Mouse (Mus musculus): Measurements from ENCODE around the gene Madcam1. TPM values are rescaled to one million over a fixed set of nuclear protein-coding genes. Genes with fewer than 3 reads are reported as not detected.

Madcam1 gene
- total and polyA plus RNA-seq, 3 experiments = 61.9 to 171 (median 110) TPM

DNA sequence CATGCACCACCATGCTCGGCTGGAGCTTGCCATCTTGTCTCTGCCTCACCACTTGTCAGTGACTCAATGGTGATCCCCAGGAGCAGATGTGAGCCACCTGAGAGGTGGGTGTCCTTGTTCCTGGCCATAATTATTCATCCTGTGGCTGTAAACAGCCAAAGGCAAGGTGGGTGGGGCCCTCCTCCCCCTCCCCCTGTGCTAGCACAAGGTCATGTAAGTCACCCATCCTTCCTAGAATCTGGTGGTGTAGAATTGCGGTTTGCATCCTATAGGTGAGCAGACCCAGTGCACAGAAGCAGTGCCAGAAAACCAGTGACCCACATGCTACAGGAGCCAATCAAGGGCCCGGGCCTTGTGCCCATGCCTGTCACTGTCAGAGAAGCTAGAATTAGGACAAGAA is 8.7 kb downstream of the Madcam1 start:
- Histone ChIP-seq H3K36me3 (replicated peaks in 1 of 2; ENCODE audit: control insufficient read depth in 1 of 2, insufficient read depth in 1 of 2, low read length in 1 of 2) (peaks cover 12 to 44% of the 10 kb centered on the region in 2 experiments), H3K9me3 (replicated peaks; ENCODE audit: low read length) (no peaks in the 10 kb centered on the region), H3K4me3 (replicated peaks in 1 of 3; ENCODE audit: low read depth in 2 of 3, low read length in 2 of 3, poor library complexity in 1 of 3) (no peak overlapping the region), H3K9ac (ENCODE audit: insufficient read depth, low read depth) (no peak overlapping the region), H3K27ac (ENCODE audit: insufficient read depth, low read depth) (no peak overlapping the region), H3K27me3 (replicated peaks) (no peaks in the 10 kb centered on the region), H3K4me2 (ENCODE audit: insufficient read depth, low read depth, poor library complexity, severe bottlenecking) (no peak overlapping the region), H3K4me1 (ENCODE audit: control insufficient read depth in 1 of 2, insufficient read depth in 2 of 2) (peaks cover 9 to 29% of the 10 kb centered on the region in 2 experiments), H3K79me2 (replicated peaks; ENCODE audit: control insufficient read depth, extremely low read depth, insufficient read depth, poor library complexity, severe bottlenecking) (0 out of 2 replicates have a peak, but pooled peaks cover 7% of the 10 kb centered on the region)
- dilution Hi-C loops (cut with MboI; ENCODE audit: extremely low pct_ligation_motif_present, extremely low pct_unique_long_range_greater_than_20kb, low sequenced_read_pairs) = no loop called here
- in situ Hi-C loops (cut with MboI; ENCODE audit: low pct_ligation_motif_present, low pct_unique_long_range_greater_than_20kb, low sequenced_read_pairs) = no loop called here
- no peak for TF ChIP-seq ZNF384 (IDR thresholded peaks at IDR 0.05; ENCODE audit: low read depth, low read length)
- no peak for TF ChIP-seq BHLHE40 (IDR thresholded peaks at IDR 0.05; ENCODE audit: low read depth, low read length)
- TF ChIP-seq RCOR1 (conservative IDR thresholded peaks at IDR 0.05; ENCODE audit: low read depth, low read length) = no peak
- TF ChIP-seq TBP (conservative IDR thresholded peaks at IDR 0.05; ENCODE audit: low read depth, low read length) = no peak
- TF ChIP-seq JUN (IDR thresholded peaks at IDR 0.05; ENCODE audit: insufficient read depth, low read depth, low read length) = no peak
- TF ChIP-seq ZKSCAN1 (IDR thresholded peaks at IDR 0.05; ENCODE audit: borderline replicate concordance, low read depth, low read length) = no peak
- no peak for TF ChIP-seq CHD2 (IDR thresholded peaks at IDR 0.05; ENCODE audit: low read length)
- TF ChIP-seq SIN3A (IDR thresholded peaks at IDR 0.05; ENCODE audit: low read length) = no peak
- no peak for TF ChIP-seq ELF1 (IDR thresholded peaks at IDR 0.05; ENCODE audit: low read depth, low read length)
- no peak for TF ChIP-seq USF1 (IDR thresholded peaks at IDR 0.05; ENCODE audit: low read depth, low read length)
- TF ChIP-seq ZC3H11A (IDR thresholded peaks at IDR 0.05; ENCODE audit: low read depth, low read length) = no peak
- no peak for DNase-seq (ENCODE audit: extremely low read depth)

DNA sequence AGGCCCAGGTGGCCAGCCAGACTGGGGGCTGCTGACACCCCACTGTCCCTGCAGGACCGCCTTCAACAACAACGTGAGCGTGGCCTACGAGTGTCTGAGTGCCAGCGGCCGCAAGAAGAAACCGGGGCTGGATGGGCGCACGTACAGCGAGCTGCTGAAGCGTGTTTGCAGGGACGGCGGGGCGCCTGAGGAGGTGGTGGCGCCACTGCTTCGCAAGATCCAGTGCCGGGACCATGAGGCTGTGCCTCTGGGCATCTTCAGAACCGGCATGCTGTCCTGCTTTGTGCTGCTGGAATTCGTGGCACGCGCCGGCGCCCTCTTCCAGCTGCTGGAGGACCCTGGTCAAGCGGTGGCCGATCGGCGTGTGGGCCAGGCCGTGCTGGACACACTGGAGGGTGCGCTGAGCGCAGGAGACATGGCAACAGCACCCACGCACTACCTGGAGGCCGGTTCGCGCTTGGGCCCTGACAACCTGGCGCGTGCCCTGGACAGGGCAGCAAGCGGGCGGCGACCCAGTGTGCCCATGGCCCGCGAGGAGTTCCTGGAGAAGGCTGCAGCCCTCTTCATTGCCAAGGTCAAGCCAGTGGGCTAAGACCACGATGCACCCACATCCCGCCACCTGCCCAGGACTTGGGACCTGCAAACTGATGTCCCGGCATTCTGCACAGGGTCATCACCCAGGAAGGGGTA is 11.1 kb downstream of the Madcam1 start:
- 0 out of 2 replicates have a peak, but pooled peaks cover 2% of the 10 kb centered on the region for H3K79me2 ChIP-seq (replicated peaks; ENCODE audit: control insufficient read depth, extremely low read depth, insufficient read depth, poor library complexity, severe bottlenecking)
- no peak for TF ChIP-seq MYC (IDR thresholded peaks at IDR 0.05; ENCODE audit: low read depth, low read length)
- no peak for TF ChIP-seq GABPA (IDR thresholded peaks at IDR 0.05; ENCODE audit: insufficient replicate concordance, low read depth, low read length)
- no peak for TF ChIP-seq E2F4 (IDR thresholded peaks at IDR 0.05; ENCODE audit: insufficient replicate concordance, low read depth, low read length)
- TF ChIP-seq ZNF384 (IDR thresholded peaks at IDR 0.05; ENCODE audit: low read depth, low read length) = no peak
- TF ChIP-seq KAT2A (IDR thresholded peaks at IDR 0.05; ENCODE audit: insufficient replicate concordance, low read length) = no peak
- no peak for TF ChIP-seq NRF1 (IDR thresholded peaks at IDR 0.05; ENCODE audit: low read depth, low read length)
- no peak for TF ChIP-seq SMC3 (IDR thresholded peaks at IDR 0.05; ENCODE audit: low read depth, low read length)
- TF ChIP-seq MXI1 (IDR thresholded peaks at IDR 0.05; ENCODE audit: low read depth, low read length) = no peak
- no peak for TF ChIP-seq TCF12 (IDR thresholded peaks at IDR 0.05; ENCODE audit: low read depth, low read length)
- TF ChIP-seq ZC3H11A (IDR thresholded peaks at IDR 0.05; ENCODE audit: low read depth, low read length) = no peak
- no peak for TF ChIP-seq ZKSCAN1 (IDR thresholded peaks at IDR 0.05; ENCODE audit: borderline replicate concordance, low read depth, low read length)
- no peak overlapping the region for H3K4me3 ChIP-seq (replicated peaks in 1 of 3; ENCODE audit: low read depth in 2 of 3, low read length in 2 of 3, poor library complexity in 1 of 3)
- peaks cover 12 to 40% of the 10 kb centered on the region in 2 experiments for H3K36me3 ChIP-seq (replicated peaks in 1 of 2; ENCODE audit: control insufficient read depth in 1 of 2, insufficient read depth in 1 of 2, low read length in 1 of 2)
- in situ Hi-C loops (cut with MboI; ENCODE audit: low pct_ligation_motif_present, low pct_unique_long_range_greater_than_20kb, low sequenced_read_pairs) = no loop called here
- no peak overlapping the region for H3K9ac ChIP-seq (ENCODE audit: insufficient read depth, low read depth)
- no peak overlapping the region for H3K27ac ChIP-seq (ENCODE audit: insufficient read depth, low read depth)
- H3K27me3 ChIP-seq (replicated peaks) = no peaks in the 10 kb centered on the region
- dilution Hi-C loops (cut with MboI; ENCODE audit: extremely low pct_ligation_motif_present, extremely low pct_unique_long_range_greater_than_20kb, low sequenced_read_pairs) = no loop called here
- DNase-seq (ENCODE audit: extremely low read depth) = no peak
- no peak overlapping the region for H3K4me2 ChIP-seq (ENCODE audit: insufficient read depth, low read depth, poor library complexity, severe bottlenecking)
- peaks cover 2% of the 10 kb centered on the region for H3K9me3 ChIP-seq (replicated peaks; ENCODE audit: low read length)
- H3K4me1 ChIP-seq (ENCODE audit: control insufficient read depth in 1 of 2, insufficient read depth in 2 of 2) = peaks cover 10 to 25% of the 10 kb centered on the region in 2 experiments
